Mouse (Mus musculus): ENCODE results near the gene Tpx2.

- peak; percentile 98 for TF ChIP-seq EP300 (IDR thresholded peaks at IDR 0.05; ENCODE audit: insufficient read depth, low read depth, low read length)
- no peak for TF ChIP-seq CTCF (IDR thresholded peaks at IDR 0.05; ENCODE audit: low read depth, low read length)
Measured at GRCm38 (mm10) chr2:152820369-152820768, 27.4 kb upstream of the Tpx2 start.
